Mouse (Mus musculus) retina, adult 2 months (tissue): Measurements from ENCODE around the gene Olfr1036.
"Not testable (repeated sequence)": the region's sequence is repeated elsewhere in the genome, so short reads cannot be mapped to it uniquely, and the experiment has no call there.

ENCODE experiments used
- DNase-seq: peaks from one replicate; pipeline ENCODE4 v3.0.0-alpha.2; 2012; ENCODE audit warnings: low read depth, low spot score

The Olfr1036 gene

GRCm38 (mm10) chr2:86073692-86074091 is at the start of gene Olfr1036:
TSS of gene Olfr1036 (plus strand) at chr2:86073992.
- DNase-seq = not testable (repeated sequence)

- DNase-seq = no peak
Measured at GRCm38 (mm10) chr2:86045561-86045960, 28.2 kb upstream of the Olfr1036 start, which contains the start of gene Olfr1034. TSS of gene Olfr1034 (plus strand) at chr2:86045861.

- DNase-seq = not testable (repeated sequence)
Measured at GRCm38 (mm10) chr2:86050777-86051176, 23.0 kb upstream of the Olfr1036 start.

- not testable (repeated sequence) for DNase-seq
Measured at GRCm38 (mm10) chr2:86063766-86064165, 10.0 kb upstream of the Olfr1036 start.

- no peak for DNase-seq
Measured at GRCm38 (mm10) chr2:86070189-86070588, 3.6 kb upstream of the Olfr1036 start.

- DNase-seq = not testable (repeated sequence)
Measured at GRCm38 (mm10) chr2:86080478-86080877, 6.7 kb downstream of the Olfr1036 start.

GRCm38 (mm10) chr2:86087285-86087684 is 13.5 kb downstream of the Olfr1036 start, which contains the start of gene Olfr1037:
TSS of gene Olfr1037 (minus strand) at chr2:86087385.
- DNase-seq = no peak
